ENCODE assay signal across 13 mouse cellular contexts in the genomic region with DNA sequence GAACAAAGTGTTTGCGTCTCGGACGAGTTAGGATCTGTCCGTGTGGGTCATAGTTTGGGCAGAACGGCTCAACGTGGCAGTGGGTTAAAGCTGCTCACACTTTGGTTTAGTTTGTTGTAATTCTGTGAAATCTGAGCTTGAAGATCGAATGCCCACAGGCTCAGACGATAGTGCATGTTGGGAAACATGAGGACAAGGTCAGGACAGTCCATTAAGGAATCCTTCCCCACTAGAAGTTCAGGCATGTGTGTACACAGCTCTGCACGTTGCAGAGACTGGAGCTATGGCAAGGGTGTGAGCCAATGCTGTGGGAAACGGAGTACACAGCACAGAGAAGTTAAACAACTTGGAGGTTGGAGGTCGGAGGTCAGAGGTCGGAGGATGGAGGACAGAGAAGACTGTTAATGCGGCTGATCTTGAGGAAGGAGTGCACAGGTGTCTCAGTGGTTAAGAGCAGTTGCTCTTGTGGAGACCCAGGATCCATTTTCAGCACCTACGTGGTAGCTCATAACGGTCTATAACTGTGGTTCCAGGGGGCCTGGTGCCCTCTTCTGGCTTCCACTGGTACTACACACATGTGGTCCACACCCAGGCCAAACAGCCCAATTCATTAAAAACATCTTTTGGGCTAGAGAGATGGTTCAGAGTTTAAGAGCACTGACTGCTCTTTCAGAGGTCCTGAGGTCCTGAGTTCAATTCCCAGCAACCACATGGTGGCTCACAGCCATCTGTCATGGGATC. TPM values are rescaled to one million over a fixed set of nuclear protein-coding genes. Genes with fewer than 3 reads are reported as not detected.
DNase-seq lines count a peak whose midpoint lies in the region; ATAC-seq and TF ChIP-seq lines count a peak whose summit lies in the region.
"Had no signal": no experiment of that assay in that cellular context is flagged by ENCODE, and none has a peak within 500 bp of the region (broad histone marks: within the 10 kb centered on the region; RNA-seq: fewer than 3 reads in every experiment).

No protein-coding gene starts in this region.

- no peak overlapping the region for H3K9ac ChIP-seq in midbrain, postnatal 0 days (replicated peaks; ENCODE audit: low read length, poor library complexity, severe bottlenecking)
- no peak overlapping the region for H3K9ac ChIP-seq in midbrain, embryonic 11.5 days (ENCODE audit: low read length)
- no peak overlapping the region for H3K9ac ChIP-seq in hindbrain, embryonic 16.5 days (ENCODE audit: low read depth, low read length)
- H3K9ac ChIP-seq: embryonic facial prominence, embryonic 13.5 days; hindbrain, embryonic 14.5 days had no signal

- H3K27me3 ChIP-seq in midbrain, postnatal 0 days (ENCODE audit: insufficient read depth, low read length): no peaks in the 10 kb centered on the region
- no peaks in the 10 kb centered on the region for H3K27me3 ChIP-seq in midbrain, embryonic 11.5 days (ENCODE audit: control insufficient read depth, insufficient read depth, low read length)
- H3K27me3 ChIP-seq in small intestine, adult 2 months (ENCODE audit: control insufficient read depth, insufficient read depth, low read length): no peaks in the 10 kb centered on the region
- H3K27me3 ChIP-seq in hindbrain, embryonic 16.5 days (replicated peaks; ENCODE audit: control insufficient read depth, insufficient read depth, low read length): no peaks in the 10 kb centered on the region
- H3K27me3 ChIP-seq: embryonic facial prominence, embryonic 13.5 days had no signal

- H3K4me3 ChIP-seq in gastrocnemius, adult 2 months: no peak overlapping the region
- H3K4me3 ChIP-seq in midbrain, postnatal 0 days (ENCODE audit: low read depth, low read length): no peak overlapping the region
- no peak overlapping the region for H3K4me3 ChIP-seq in midbrain, embryonic 11.5 days (ENCODE audit: low read depth, low read length)
- no peak overlapping the region for H3K4me3 ChIP-seq in small intestine, adult 2 months (ENCODE audit: low read depth, low read length)
- no peak overlapping the region for H3K4me3 ChIP-seq in hindbrain, embryonic 16.5 days (ENCODE audit: low read length)
- H3K4me3 ChIP-seq: embryonic facial prominence, embryonic 13.5 days had no signal

- intact Hi-C loops in gastrocnemius, adult 2 months (cut with DNase I): loop anchor here (5.0 kb wide), 1 partner anchor 38 kb away; no protein-coding TSS in a partner anchor

- no peak overlapping the region for H3K27ac ChIP-seq in gastrocnemius, adult 2 months
- H3K27ac ChIP-seq in midbrain, postnatal 0 days (ENCODE audit: low read depth, low read length): no peak overlapping the region
- no peak overlapping the region for H3K27ac ChIP-seq in midbrain, embryonic 11.5 days (ENCODE audit: low read depth, low read length)
- H3K27ac ChIP-seq in small intestine, adult 2 months (ENCODE audit: insufficient read depth, low read depth, low read length): peak overlapping the region; percentile 70
- H3K27ac ChIP-seq in hindbrain, embryonic 16.5 days (ENCODE audit: low read depth, low read length): no peak overlapping the region
- H3K27ac ChIP-seq: embryonic facial prominence, embryonic 13.5 days; hindbrain, embryonic 14.5 days had no signal

- no peak for TF ChIP-seq POLR2A in small intestine, adult 2 months (IDR thresholded peaks at IDR 0.05; ENCODE audit: low read depth, low read length)

- H3K4me2 ChIP-seq in midbrain, postnatal 0 days (ENCODE audit: low read depth, low read length, poor library complexity, severe bottlenecking): no peak overlapping the region
- H3K4me2 ChIP-seq in midbrain, embryonic 11.5 days: no peak overlapping the region
- no peak overlapping the region for H3K4me2 ChIP-seq in hindbrain, embryonic 16.5 days (ENCODE audit: low read length)
- H3K4me2 ChIP-seq: embryonic facial prominence, embryonic 13.5 days; hindbrain, embryonic 14.5 days had no signal

- H3K9me3 ChIP-seq in midbrain, postnatal 0 days (ENCODE audit: low read length): no peaks in the 10 kb centered on the region
- H3K9me3 ChIP-seq in midbrain, embryonic 11.5 days (ENCODE audit: control insufficient read depth, low read length): peaks cover 2% of the 10 kb centered on the region; the same call in 1 of the 2 replicates
- no peaks in the 10 kb centered on the region for H3K9me3 ChIP-seq in hindbrain, embryonic 16.5 days (ENCODE audit: control insufficient read depth, low read length)
- H3K9me3 ChIP-seq: embryonic facial prominence, embryonic 13.5 days had no signal

- no peaks in the 10 kb centered on the region for H3K36me3 ChIP-seq in midbrain, postnatal 0 days (ENCODE audit: insufficient read depth, low read length)
- H3K36me3 ChIP-seq in midbrain, embryonic 11.5 days (ENCODE audit: control insufficient read depth, insufficient read depth, low read length): no peaks in the 10 kb centered on the region
- no peaks in the 10 kb centered on the region for H3K36me3 ChIP-seq in small intestine, adult 2 months (ENCODE audit: control insufficient read depth, insufficient read depth, low read length)
- H3K36me3 ChIP-seq in hindbrain, embryonic 16.5 days (ENCODE audit: control insufficient read depth, insufficient read depth, low read length): no peaks in the 10 kb centered on the region
- H3K36me3 ChIP-seq: embryonic facial prominence, embryonic 13.5 days had no signal

- WGBS in midbrain, postnatal 0 days: 88% methylated on average over 15 of the region's 15 CpGs
- 87% methylated on average over 15 of the region's 15 CpGs for WGBS in midbrain, embryonic 11.5 days
- 55% methylated on average over 15 of the region's 15 CpGs for WGBS in small intestine, adult 2 months
- 86% methylated on average over 15 of the region's 15 CpGs for WGBS in hindbrain, embryonic 16.5 days

- peak; percentile 45 for TF ChIP-seq CTCF in gastrocnemius, adult 2 months (IDR thresholded peaks at IDR 0.05)
- peak; percentile 23; the same call in 1 of the 2 replicates for TF ChIP-seq CTCF in midbrain, postnatal 0 days (IDR thresholded peaks at IDR 0.05)
- peak; percentile 64; the same call in 1 of the 2 replicates for TF ChIP-seq CTCF in small intestine, adult 2 months (IDR thresholded peaks at IDR 0.05; ENCODE audit: extremely low read depth, insufficient read length, insufficient replicate concordance, low read depth, low read length)

- H3K4me1 ChIP-seq in midbrain, postnatal 0 days (ENCODE audit: insufficient read depth, low read length): no peaks in the 10 kb centered on the region
- peaks cover 8% of the 10 kb centered on the region for H3K4me1 ChIP-seq in midbrain, embryonic 11.5 days (ENCODE audit: control insufficient read depth, insufficient read depth, low read length)
- peaks cover 39% of the 10 kb centered on the region for H3K4me1 ChIP-seq in small intestine, adult 2 months (ENCODE audit: control insufficient read depth, insufficient read depth, insufficient read length, low read length)
- H3K4me1 ChIP-seq in hindbrain, embryonic 16.5 days (ENCODE audit: control insufficient read depth, insufficient read depth, low read depth, low read length): no peaks in the 10 kb centered on the region; the same call in none of the 2 replicates

- no peak for ATAC-seq in midbrain, postnatal 0 days (ENCODE audit: low FRiP score)
- ATAC-seq in midbrain, embryonic 11.5 days (ENCODE audit: low FRiP score): no peak
- no peak for ATAC-seq in hindbrain, embryonic 16.5 days

- DNase-seq in gastrocnemius, adult 2 months: no peak
- no peak for DNase-seq in gastrocnemius, adult 18-20 months (ENCODE audit: low spot score)
- DNase-seq in midbrain, postnatal 0 days (ENCODE audit: low spot score): no peak
- no peak for DNase-seq in midbrain, embryonic 11.5 days (ENCODE audit: low spot score, missing footprints)
- peak; percentile 12 for DNase-seq in c-Kit-positive CD71-positive TER-119-positive erythroid progenitor cells, embryonic 14.5 days (ENCODE audit: low spot score)
- DNase-seq in urinary bladder, postnatal 4 days (ENCODE audit: low spot score in 2 of 2): no peak
- DNase-seq: adrenal gland, postnatal 36 days; heart, adult 18-20 months had no signal

RNA-seq across cellular contexts. Expression of a gene that starts 21.4 kb away (rescaled TPM):
- total RNA-seq in gastrocnemius, adult 2 months (2021): under 1 TPM in 1 of 2 experiments, not detected in 1; 0.22 TPM
- under 1 TPM in 1 of 2 experiments, not detected in 1; 0.07 TPM for total RNA-seq in gastrocnemius, adult 18-20 months (2021)
- total RNA-seq in midbrain, postnatal 0 days (2014; rRNA removed): 0.38 TPM in 2 replicates
- 0.17 and 0.26 TPM in 2 replicates for polyA plus RNA-seq in midbrain, postnatal 0 days (2015; fragmentation: Nextera tagmentation; extraction: Ambion mirVana)
- 0.23 and 0.67 TPM in 2 replicates for polyA plus RNA-seq in midbrain, embryonic 11.5 days (2014; fragmentation: Nextera tagmentation; extraction: Ambion mirVana)
- 4.8 and 47.8 TPM in 2 replicates for polyA plus RNA-seq in small intestine, adult 2 months (2012; rRNA removed)
- 0.16 TPM in 2 replicates for polyA plus RNA-seq in hindbrain, embryonic 16.5 days (2015; fragmentation: Nextera tagmentation; extraction: Ambion mirVana)

RNA-seq across cellular contexts. Expression of a gene that starts 44.3 kb away (rescaled TPM):
- not detected for total RNA-seq in gastrocnemius, adult 2 months (2021)
- not detected for total RNA-seq in gastrocnemius, adult 18-20 months (2021)
- not detected in 2 replicates for total RNA-seq in midbrain, postnatal 0 days (2014; rRNA removed)
- polyA plus RNA-seq in midbrain, postnatal 0 days (2015; fragmentation: Nextera tagmentation; extraction: Ambion mirVana): not detected in 2 replicates
- polyA plus RNA-seq in midbrain, embryonic 11.5 days (2014; fragmentation: Nextera tagmentation; extraction: Ambion mirVana): 0.41 TPM in 1 of 2 replicates, not detected in the other
- polyA plus RNA-seq in small intestine, adult 2 months (2012; rRNA removed): 2.5 and 4.1 TPM in 2 replicates
- polyA plus RNA-seq in hindbrain, embryonic 16.5 days (2015; fragmentation: Nextera tagmentation; extraction: Ambion mirVana): not detected in 2 replicates
- total RNA-seq: left cerebral cortex, postnatal 36 days had no signal
- polyA plus RNA-seq: hindbrain, embryonic 14.5 days had no signal
